Mouse (Mus musculus) megakaryocyte, embryonic 14.5 days (primary cell): Measurements from ENCODE around the gene Col2a1. TPM values are rescaled to one million over a fixed set of nuclear protein-coding genes. Genes with fewer than 3 reads are reported as not detected.

Experiments used
- H3K27me3 ChIP-seq: replicated peaks from 2 replicates; pipeline ENCODE3; 2012; ENCODE audit warnings: inconsistent platforms
- H3K36me3 ChIP-seq: replicated peaks from 2 replicates; pipeline ENCODE3; 2012; ENCODE audit warnings: low read length, inconsistent platforms, mixed read lengths
- H3K4me1 ChIP-seq: 2 replicates; pipeline ENCODE4 v1.6.1; 2012; ENCODE audit warnings: inconsistent platforms
- H3K4me3 ChIP-seq: replicated peaks from 2 replicates; pipeline ENCODE3; 2012; ENCODE audit warnings: moderate library complexity, mild to moderate bottlenecking, inconsistent platforms
- H3K9me3 ChIP-seq: 2 replicates; pipeline ENCODE4 v1.6.1; 2012; ENCODE audit warnings: inconsistent platforms
- FLI1 ChIP-seq: IDR thresholded peaks from 2 replicates; pipeline ENCODE4 v1.6.1; 2012; ENCODE audit warnings: low read length, inconsistent platforms, mixed read lengths
- GATA1 ChIP-seq: IDR thresholded peaks from 3 replicates; pipeline ENCODE4 v1.6.1; 2012; ENCODE audit warnings: mixed read lengths, low read length, inconsistent platforms, borderline replicate concordance
- polyA plus RNA-seq: library from polyadenylated mRNA; stranded (reverse); fragments of >175 nt; gene quantifications from 2 replicates; pipeline ENCODE4 v1.2.3, GENCODE M21; 2012; ENCODE audit warnings: low replicate concordance; ENCODE audit not compliant: insufficient read depth

Gene Col2a1
- polyA plus RNA-seq, 1 experiment = 0.27 TPM

- TF ChIP-seq GATA1 = no peak
- no peak for TF ChIP-seq FLI1
- Histone ChIP-seq H3K36me3 (no peaks in the 10 kb centered on the region), H3K27me3 (peaks cover 95% of the 10 kb centered on the region), H3K9me3 (no peaks in the 10 kb centered on the region), H3K4me3 (no peak overlapping the region), H3K4me1 (no peaks in the 10 kb centered on the region)
Measured at GRCm38 (mm10) chr15:97992027-97992711, 12.3 kb downstream of the Col2a1 start.

GRCm38 (mm10) chr15:97991285-97991895 lies 13.1 kb downstream of the Col2a1 start:
- H3K4me3 ChIP-seq = no peak overlapping the region
- peaks cover 93% of the 10 kb centered on the region for H3K27me3 ChIP-seq
- no peaks in the 10 kb centered on the region for H3K9me3 ChIP-seq
- H3K36me3 ChIP-seq = no peaks in the 10 kb centered on the region
- TF ChIP-seq GATA1 = no peak
- no peak for TF ChIP-seq FLI1
- H3K4me1 ChIP-seq = no peaks in the 10 kb centered on the region

GRCm38 (mm10) chr15:97990721-97991120 lies 13.8 kb downstream of the Col2a1 start:
- no peaks in the 10 kb centered on the region for H3K9me3 ChIP-seq
- H3K36me3 ChIP-seq = no peaks in the 10 kb centered on the region
- peaks cover 93% of the 10 kb centered on the region for H3K27me3 ChIP-seq
- H3K4me1 ChIP-seq = no peaks in the 10 kb centered on the region
- TF ChIP-seq GATA1 = no peak
- no peak for TF ChIP-seq FLI1
- H3K4me3 ChIP-seq = no peak overlapping the region

GRCm38 (mm10) chr15:97990124-97990523 lies 14.4 kb downstream of the Col2a1 start:
- TF ChIP-seq FLI1 (no peak), GATA1 (no peak)
- peaks cover 94% of the 10 kb centered on the region for H3K27me3 ChIP-seq
- no peak overlapping the region for H3K4me3 ChIP-seq
- H3K9me3 ChIP-seq = no peaks in the 10 kb centered on the region
- H3K4me1 ChIP-seq = no peaks in the 10 kb centered on the region
- no peaks in the 10 kb centered on the region for H3K36me3 ChIP-seq

- Histone ChIP-seq H3K4me3 (no peak overlapping the region), H3K9me3 (no peaks in the 10 kb centered on the region), H3K27me3 (peaks cover 92% of the 10 kb centered on the region), H3K4me1 (no peaks in the 10 kb centered on the region), H3K36me3 (no peaks in the 10 kb centered on the region)
- TF ChIP-seq FLI1 (no peak), GATA1 (no peak)
Measured at GRCm38 (mm10) chr15:97989544-97989943, 15.0 kb downstream of the Col2a1 start.

- peaks cover under 1% of the 10 kb centered on the region; the same call in 1 of the 2 replicates for H3K4me1 ChIP-seq
- H3K4me3 ChIP-seq = no peak overlapping the region
- 0 out of 2 replicates have a peak, but pooled peaks cover 6% of the 10 kb centered on the region for H3K9me3 ChIP-seq
- H3K27me3 ChIP-seq = peaks cover 85% of the 10 kb centered on the region
- no peaks in the 10 kb centered on the region for H3K36me3 ChIP-seq
- TF ChIP-seq GATA1 (no peak), FLI1 (no peak)
Measured at GRCm38 (mm10) chr15:97981560-97981959, 22.9 kb downstream of the Col2a1 start.

- peaks cover 11% of the 10 kb centered on the region for H3K36me3 ChIP-seq
- no peak overlapping the region for H3K4me3 ChIP-seq
- TF ChIP-seq GATA1 = no peak
- TF ChIP-seq FLI1 = no peak
- peaks cover 46% of the 10 kb centered on the region for H3K27me3 ChIP-seq
- no peaks in the 10 kb centered on the region for H3K9me3 ChIP-seq
- peaks cover 8% of the 10 kb centered on the region for H3K4me1 ChIP-seq
Measured at GRCm38 (mm10) chr15:97973248-97974005, 31.1 kb downstream of the Col2a1 start.

- Histone ChIP-seq H3K4me1 (peaks cover 8% of the 10 kb centered on the region), H3K9me3 (no peaks in the 10 kb centered on the region), H3K4me3 (no peak overlapping the region), H3K27me3 (peaks cover 39% of the 10 kb centered on the region), H3K36me3 (peaks cover 14% of the 10 kb centered on the region)
- TF ChIP-seq FLI1 (no peak), GATA1 (no peak)
Measured at GRCm38 (mm10) chr15:97972580-97972979, 31.9 kb downstream of the Col2a1 start.

GRCm38 (mm10) chr15:97970299-97970698 lies 34.2 kb downstream of the Col2a1 start:
- H3K36me3 ChIP-seq = peaks cover 16% of the 10 kb centered on the region
- no peak for TF ChIP-seq FLI1
- TF ChIP-seq GATA1 = no peak
- H3K4me3 ChIP-seq = no peak overlapping the region
- peaks cover 22% of the 10 kb centered on the region for H3K27me3 ChIP-seq
- no peaks in the 10 kb centered on the region for H3K9me3 ChIP-seq
- H3K4me1 ChIP-seq = peaks cover 4% of the 10 kb centered on the region
